Mouse (Mus musculus) myocyte (in vitro differentiated cells): ENCODE data around the gene Acer1. TPM values are rescaled to one million over a fixed set of nuclear protein-coding genes. Genes with fewer than 3 reads are reported as not detected.

Experiments used
- H3K27me3 ChIP-seq: one replicate; pipeline ENCODE4 v1.6.1; 2011; ENCODE audit not compliant: control insufficient read depth, insufficient read depth, insufficient read length
- H3K36me3 ChIP-seq: one replicate; pipeline ENCODE4 v1.6.1; 2011; ENCODE audit not compliant: control insufficient read depth, insufficient read depth
- H3K4me2 ChIP-seq: one replicate; pipeline ENCODE4 v1.6.1; 2011; ENCODE audit warnings: low read depth, control low read depth
- H3K4me3 ChIP-seq: one replicate; pipeline ENCODE4 v1.5.1; 2011; ENCODE audit warnings: mild to moderate bottlenecking, control low read depth, moderate library complexity
- H3K79me2 ChIP-seq: one replicate; pipeline ENCODE4 v1.6.1; 2011; ENCODE audit not compliant: control insufficient read depth, insufficient read depth
- H3ac ChIP-seq: one replicate; pipeline ENCODE4 v1.6.1; 2011; ENCODE audit not compliant: control insufficient read depth, insufficient read length
- CEBPB ChIP-seq: IDR thresholded peaks from 2 replicates; pipeline ENCODE4 v1.6.1; 2011; ENCODE audit warnings: mild to moderate bottlenecking, moderate library complexity; ENCODE audit not compliant: poor library complexity, insufficient read depth, severe bottlenecking
- E2F4 ChIP-seq: IDR thresholded peaks from one replicate; pipeline ENCODE4 v1.6.1; 2011; ENCODE audit warnings: mild to moderate bottlenecking, control low read depth, moderate library complexity; ENCODE audit not compliant: insufficient read depth
- MAX ChIP-seq: IDR thresholded peaks from one replicate; pipeline ENCODE4 v1.6.1; 2011; ENCODE audit warnings: low read depth, mild to moderate bottlenecking, control low read depth
- MYOD1 ChIP-seq, 3 experiments: IDR thresholded peaks; one replicate each; pipeline ENCODE4 v1.6.1; 2011; ENCODE audit warnings: control low read depth in 2 of 3, low read depth in 2 of 3, mild to moderate bottlenecking in 2 of 3, moderate library complexity in 1 of 3; ENCODE audit not compliant: insufficient read length in 2 of 3, control insufficient read depth in 1 of 3
- MYOG ChIP-seq, 3 experiments: IDR thresholded peaks; one replicate each; pipeline ENCODE4 v1.6.1; 2011; ENCODE audit warnings: control low read depth in 2 of 3, low read depth in 2 of 3, mild to moderate bottlenecking in 2 of 3; ENCODE audit not compliant: insufficient read length in 2 of 3, control insufficient read depth in 1 of 3, insufficient read depth in 1 of 3
- POLR2A ChIP-seq: IDR thresholded peaks from one replicate; pipeline ENCODE4 v1.6.1; 2011; ENCODE audit warnings: low read depth, mild to moderate bottlenecking, control low read depth, moderate library complexity; ENCODE audit not compliant: insufficient read length
- POLR2AphosphoS2 ChIP-seq: IDR thresholded peaks from one replicate; pipeline ENCODE4 v1.6.1; 2011; ENCODE audit warnings: low read depth, control low read depth; ENCODE audit not compliant: insufficient read length
- REST ChIP-seq: IDR thresholded peaks from one replicate; pipeline ENCODE4 v1.6.1; 2011; ENCODE audit warnings: mild to moderate bottlenecking, control low read depth, moderate library complexity; ENCODE audit not compliant: insufficient read depth, insufficient read length
- SRF ChIP-seq: IDR thresholded peaks from one replicate; pipeline ENCODE4 v1.6.1; 2011; ENCODE audit warnings: low read depth; ENCODE audit not compliant: control insufficient read depth, insufficient read length
- TCF12 ChIP-seq: IDR thresholded peaks from one replicate; pipeline ENCODE4 v1.6.1; 2011; ENCODE audit warnings: mild to moderate bottlenecking, control low read depth; ENCODE audit not compliant: poor library complexity, insufficient read depth, severe bottlenecking
- TCF3 ChIP-seq: IDR thresholded peaks from one replicate; pipeline ENCODE4 v1.6.1; 2011; ENCODE audit warnings: low read depth, control low read depth; ENCODE audit not compliant: insufficient read length
- USF1 ChIP-seq: IDR thresholded peaks from one replicate; pipeline ENCODE4 v1.6.1; 2011; ENCODE audit warnings: low read depth, mild to moderate bottlenecking, control low read depth, moderate library complexity
- polyA plus RNA-seq: library from polyadenylated mRNA; unstranded; fragments of >200 nt; fragmentation: generic; extraction: Trizol; gene quantifications from one replicate; pipeline ENCODE4 v1.2.1, GENCODE M21; 2012; ENCODE audit warnings: missing spikeins

The Acer1 gene
- polyA plus RNA-seq, 1 experiment: not detected

GRCm38 (mm10) chr17:56973956-56974707, 7.8 kb downstream of the Acer1 start:
- H3K36me3 ChIP-seq: no peaks in the 10 kb centered on the region
- no peaks in the 10 kb centered on the region for H3K79me2 ChIP-seq
- no peak overlapping the region for H3ac ChIP-seq
- H3K27me3 ChIP-seq: peaks cover 66% of the 10 kb centered on the region
- no peak overlapping the region for H3K4me3 ChIP-seq
- H3K4me2 ChIP-seq: no peak overlapping the region
- TF ChIP-seq MYOD1 (IDR thresholded peaks at IDR 0.05; ENCODE audit: control insufficient read depth in 1 of 3, insufficient read length in 2 of 3, low read depth in 2 of 3): no peak
- TF ChIP-seq POLR2A: no peak
- TF ChIP-seq E2F4: no peak
- TF ChIP-seq MAX: no peak
- TF ChIP-seq TCF3: no peak
- no peak for TF ChIP-seq MYOG (IDR thresholded peaks at IDR 0.05; ENCODE audit: control insufficient read depth in 1 of 3, insufficient read depth in 1 of 3, insufficient read length in 2 of 3, low read depth in 2 of 3)
- no peak for TF ChIP-seq USF1
- TF ChIP-seq TCF12: no peak
- no peak for TF ChIP-seq SRF
- TF ChIP-seq CEBPB: no peak
- no peak for TF ChIP-seq REST
- no peak for TF ChIP-seq POLR2AphosphoS2

GRCm38 (mm10) chr17:56970081-56970480, 11.8 kb downstream of the Acer1 start:
- H3ac ChIP-seq: no peak overlapping the region
- H3K36me3 ChIP-seq: no peaks in the 10 kb centered on the region
- no peaks in the 10 kb centered on the region for H3K79me2 ChIP-seq
- no peak overlapping the region for H3K4me3 ChIP-seq
- no peak for TF ChIP-seq SRF
- TF ChIP-seq MAX: no peak
- TF ChIP-seq TCF3: no peak
- no peak for TF ChIP-seq USF1
- no peak for TF ChIP-seq REST
- TF ChIP-seq CEBPB: no peak
- TF ChIP-seq E2F4: no peak
- TF ChIP-seq POLR2A: no peak
- no peak for TF ChIP-seq MYOG (IDR thresholded peaks at IDR 0.05; ENCODE audit: control insufficient read depth in 1 of 3, insufficient read depth in 1 of 3, insufficient read length in 2 of 3, low read depth in 2 of 3)
- no peak for TF ChIP-seq POLR2AphosphoS2
- TF ChIP-seq MYOD1 (IDR thresholded peaks at IDR 0.05; ENCODE audit: control insufficient read depth in 1 of 3, insufficient read length in 2 of 3, low read depth in 2 of 3): no peak
- TF ChIP-seq TCF12: no peak
- peaks cover 37% of the 10 kb centered on the region for H3K27me3 ChIP-seq
- H3K4me2 ChIP-seq: no peak overlapping the region

DNA sequence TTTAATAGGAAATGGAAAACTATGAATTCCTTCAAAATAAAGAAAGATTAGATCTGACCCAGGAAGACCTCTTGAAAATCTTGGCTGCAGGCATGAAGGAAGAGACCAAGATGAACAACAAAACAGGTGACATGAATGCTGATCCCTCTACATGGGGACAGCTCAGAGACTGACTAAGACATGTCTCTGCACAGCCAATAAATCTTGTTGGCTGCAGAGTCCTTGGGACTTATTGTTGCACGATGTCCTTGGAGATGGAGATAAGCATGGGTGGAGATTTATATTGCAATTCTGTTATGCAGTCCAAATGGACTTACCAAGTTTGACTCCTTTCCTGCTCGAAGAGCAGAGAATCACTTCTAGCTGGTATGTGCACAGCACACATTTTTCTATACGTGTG, 12.6 kb downstream of the Acer1 start:
- Histone ChIP-seq H3K79me2 (no peaks in the 10 kb centered on the region), H3ac (no peak overlapping the region), H3K4me3 (no peak overlapping the region), H3K27me3 (peaks cover 31% of the 10 kb centered on the region), H3K36me3 (no peaks in the 10 kb centered on the region), H3K4me2 (no peak overlapping the region)
- TF ChIP-seq MYOD1 (IDR thresholded peaks at IDR 0.05; ENCODE audit: control insufficient read depth in 1 of 3, insufficient read length in 2 of 3, low read depth in 2 of 3): no peak
- no peak for TF ChIP-seq REST
- no peak for TF ChIP-seq MYOG (IDR thresholded peaks at IDR 0.05; ENCODE audit: control insufficient read depth in 1 of 3, insufficient read depth in 1 of 3, insufficient read length in 2 of 3, low read depth in 2 of 3)

DNA sequence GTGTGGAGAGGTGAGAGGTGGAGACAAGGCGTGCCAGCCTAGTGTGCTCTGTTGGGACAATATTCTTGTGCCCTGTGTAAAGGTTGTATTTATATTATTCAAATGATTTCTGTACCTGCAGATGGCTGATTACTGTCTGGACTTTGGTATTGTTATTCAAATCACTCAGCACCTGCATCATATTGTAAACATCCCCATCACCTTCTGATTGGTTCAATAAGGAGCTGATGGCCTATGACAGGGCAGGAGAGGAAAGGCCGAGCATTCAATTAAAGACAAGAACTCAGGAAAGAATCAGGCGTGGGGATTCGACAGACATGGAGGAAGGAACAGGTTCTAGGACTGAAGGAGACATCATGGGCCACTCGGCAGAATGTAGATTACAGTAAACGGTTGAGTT, 18.3 kb downstream of the Acer1 start:
- Histone ChIP-seq H3K79me2 (no peaks in the 10 kb centered on the region), H3K4me2 (no peak overlapping the region), H3K27me3 (peaks cover 16% of the 10 kb centered on the region), H3ac (no peak overlapping the region), H3K36me3 (no peaks in the 10 kb centered on the region), H3K4me3 (no peak overlapping the region)
- TF ChIP-seq TCF12 (no peak), USF1 (no peak), CEBPB (no peak), POLR2AphosphoS2 (no peak)

- no peak for TF ChIP-seq TCF12
- peak in 1 of 3 experiments; percentile 17 for TF ChIP-seq MYOD1 (IDR thresholded peaks at IDR 0.05; ENCODE audit: control insufficient read depth in 1 of 3, insufficient read length in 2 of 3, low read depth in 2 of 3)
- TF ChIP-seq TCF3: no peak
- TF ChIP-seq CEBPB: no peak
- TF ChIP-seq E2F4: no peak
- TF ChIP-seq POLR2AphosphoS2: no peak
- TF ChIP-seq MYOG (IDR thresholded peaks at IDR 0.05; ENCODE audit: control insufficient read depth in 1 of 3, insufficient read depth in 1 of 3, insufficient read length in 2 of 3, low read depth in 2 of 3): no peak
- TF ChIP-seq POLR2A: no peak
- no peak for TF ChIP-seq MAX
- Histone ChIP-seq H3K79me2 (no peaks in the 10 kb centered on the region), H3K4me3 (no peak overlapping the region), H3K36me3 (no peaks in the 10 kb centered on the region), H3ac (no peak overlapping the region), H3K4me2 (no peak overlapping the region), H3K27me3 (peaks cover 16% of the 10 kb centered on the region)
Observed at GRCm38 (mm10) chr17:56962642-56963405, 19.1 kb downstream of the Acer1 start.
